Mouse (Mus musculus) forebrain, embryonic 11.5 days (tissue): ENCODE data around the gene Olfr693. TPM values are rescaled to one million over a fixed set of nuclear protein-coding genes. Genes with fewer than 3 reads are reported as not detected.

Experiments
- ATAC-seq: fragments of 200-750 bp; cut with Nextera tagmentation; replicated peaks from 2 replicates; pipeline ENCODE4 v1.8.0; 2017; ENCODE audit warnings: moderate TSS enrichment; ENCODE audit not compliant: low FRiP score
- DNase-seq: peaks from one replicate; pipeline ENCODE4 v3.0.0-alpha.2; 2017; ENCODE audit warnings: low spot score
- H3K27ac ChIP-seq: fragments of 300-500 bp; sonication (generic); 2 replicates; pipeline ENCODE4 v1.5.1; 2014; ENCODE audit warnings: low read depth, low read length
- H3K27me3 ChIP-seq: fragments of 300-500 bp; sonication (generic); 2 replicates; pipeline ENCODE4 v1.6.1; 2014; ENCODE audit warnings: mild to moderate bottlenecking, low read length, mixed read lengths; ENCODE audit not compliant: control insufficient read depth, insufficient read depth
- H3K36me3 ChIP-seq: fragments of 300-500 bp; sonication (generic); 2 replicates; pipeline ENCODE4 v1.6.1; 2014; ENCODE audit warnings: mild to moderate bottlenecking, low read length, moderate library complexity, mixed read lengths; ENCODE audit not compliant: control insufficient read depth, insufficient read depth
- H3K4me1 ChIP-seq: fragments of 300-500 bp; sonication (generic); replicated peaks from 2 replicates; pipeline ENCODE4 v1.6.1; 2014; ENCODE audit warnings: low read length, mixed read lengths; ENCODE audit not compliant: control insufficient read depth, insufficient read depth
- H3K4me2 ChIP-seq: fragments of 300-500 bp; sonication (generic); 2 replicates; pipeline ENCODE4 v1.6.1; 2014; ENCODE audit warnings: low read depth, mild to moderate bottlenecking, low read length, moderate library complexity, mixed read lengths; ENCODE audit not compliant: severe bottlenecking
- H3K4me3 ChIP-seq: fragments of 300-500 bp; sonication (generic); 2 replicates; pipeline ENCODE4 v1.5.1; 2014; ENCODE audit warnings: low read depth, low read length
- H3K9ac ChIP-seq: fragments of 300-500 bp; sonication (generic); 2 replicates; pipeline ENCODE4 v1.6.1; 2014; ENCODE audit warnings: low read length
- H3K9me3 ChIP-seq: fragments of 300-500 bp; sonication (generic); 2 replicates; pipeline ENCODE4 v1.6.1; 2016; ENCODE audit warnings: low read length, mixed read lengths; ENCODE audit not compliant: control insufficient read depth
- WGBS: fragments of 180-500 bp; shearing (Covaris S2); extraction: QIAGEN DNeasy Blood & Tissue Kit; methylation state at CpG from one replicate; pipeline ENCODE4 v1.1.7; 2014; 5-methylcytosine and 5-hydroxymethylcytosine counted together
- polyA plus RNA-seq: library from polyadenylated mRNA; unstranded; fragments of >200 nt; fragmentation: Nextera tagmentation; extraction: Ambion mirVana; gene quantifications from 2 replicates; pipeline ENCODE4 v1.2.1, GENCODE M21; 2014

Olfr693 gene
- polyA plus RNA-seq, 1 experiment from 2014 or later, result not detected

DNA sequence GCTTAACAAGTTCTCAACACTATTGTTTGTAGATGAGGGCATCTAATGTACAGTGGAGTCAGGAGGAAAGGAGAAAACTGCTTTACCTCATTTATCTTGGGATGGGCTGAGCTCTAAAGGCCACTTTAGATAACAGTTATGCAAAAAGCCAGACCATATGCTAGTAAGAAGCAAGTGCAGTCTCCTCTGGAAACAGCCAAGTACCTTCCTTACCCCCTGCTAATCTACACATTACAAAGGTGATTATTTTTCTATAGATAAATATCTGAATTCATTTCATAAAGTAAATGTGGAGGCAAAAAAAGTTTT lies 28.1 kb downstream of the Olfr693 start:
- Histone ChIP-seq H3K4me3 (no peak overlapping the region), H3K4me2 (no peak overlapping the region), H3K36me3 (no peaks in the 10 kb centered on the region), H3K27ac (no peak overlapping the region), H3K27me3 (no peaks in the 10 kb centered on the region), H3K4me1 (no peaks in the 10 kb centered on the region), H3K9ac (no peak overlapping the region), H3K9me3 (no peaks in the 10 kb centered on the region)
- no peak for DNase-seq
- ATAC-seq, result no peak

DNA sequence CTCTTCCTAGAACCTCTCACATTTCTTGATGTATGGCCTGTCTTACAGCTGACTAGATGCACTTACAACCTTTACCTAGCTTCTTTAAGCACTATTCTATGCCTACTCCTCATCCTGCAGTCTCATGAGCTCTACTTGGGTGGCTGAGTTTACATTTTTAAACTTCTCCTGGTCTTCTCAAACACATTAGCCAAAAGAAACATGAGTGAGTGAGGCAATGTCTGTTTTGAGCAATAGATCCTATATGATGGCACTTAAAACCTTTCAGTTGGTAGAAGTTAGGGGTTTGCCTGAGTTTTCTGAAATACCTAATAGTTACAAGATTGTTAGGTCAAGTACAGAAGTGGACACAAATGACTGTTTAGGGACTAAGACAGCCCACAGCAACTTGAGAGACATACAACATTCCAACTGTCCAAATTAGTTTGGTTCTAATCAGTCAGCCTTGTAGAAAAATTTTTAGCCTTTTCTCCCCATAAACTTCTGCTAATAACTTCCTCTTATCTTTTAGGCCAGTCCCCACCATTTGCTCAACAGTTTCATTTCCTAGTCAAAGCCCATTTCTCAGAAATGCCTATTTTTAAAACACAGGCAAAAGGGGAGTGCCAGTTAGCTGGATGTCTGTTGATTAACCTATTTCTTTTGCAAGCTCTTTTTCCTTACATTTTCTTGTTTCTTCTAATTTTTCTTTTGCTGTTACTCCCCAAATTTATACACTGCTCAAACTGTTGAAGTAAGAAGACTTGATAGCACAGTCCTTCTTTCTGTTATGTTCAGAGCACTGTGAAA lies 28.6 kb downstream of the Olfr693 start:
- H3K9me3 ChIP-seq, result no peaks in the 10 kb centered on the region
- H3K9ac ChIP-seq, result no peak overlapping the region
- H3K4me3 ChIP-seq, result no peak overlapping the region

DNA sequence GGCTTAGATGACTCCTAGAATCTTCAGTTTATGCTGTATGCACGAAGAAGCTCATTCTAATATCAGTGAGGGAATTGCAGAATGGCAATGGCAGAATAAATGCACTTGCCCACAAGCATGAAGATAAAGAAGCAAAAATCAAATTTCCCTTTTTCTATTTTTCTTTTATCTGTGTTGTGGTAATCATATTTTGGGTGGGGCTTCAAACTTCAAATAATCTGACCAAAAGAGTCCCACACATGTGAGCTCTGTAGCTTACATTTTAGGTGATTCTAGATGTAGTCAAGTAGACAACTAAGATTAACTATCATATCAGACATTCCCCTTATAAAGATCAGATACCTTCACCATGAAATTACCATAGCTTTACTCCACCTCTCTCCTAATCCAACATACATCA lies 30.6 kb downstream of the Olfr693 start:
- no peak for DNase-seq
- no peak overlapping the region for H3K4me3 ChIP-seq
- no peaks in the 10 kb centered on the region for H3K9me3 ChIP-seq
- H3K27ac ChIP-seq, result no peak overlapping the region
- no peak overlapping the region for H3K9ac ChIP-seq
- no peak for ATAC-seq
- WGBS, result 83% methylated on average over 1 of the region's 1 CpGs
- no peaks in the 10 kb centered on the region for H3K27me3 ChIP-seq
- no peaks in the 10 kb centered on the region for H3K4me1 ChIP-seq
- no peaks in the 10 kb centered on the region for H3K36me3 ChIP-seq
- no peak overlapping the region for H3K4me2 ChIP-seq

More for the DNA sequence above, 28.6 kb downstream of the Olfr693 start:
- ATAC-seq (no peak), DNase-seq (no peak)
- H3K36me3 ChIP-seq, result no peaks in the 10 kb centered on the region
- no peaks in the 10 kb centered on the region for H3K4me1 ChIP-seq
- H3K4me2 ChIP-seq, result no peak overlapping the region
- no peaks in the 10 kb centered on the region for H3K27me3 ChIP-seq
- no peak overlapping the region for H3K27ac ChIP-seq

DNA sequence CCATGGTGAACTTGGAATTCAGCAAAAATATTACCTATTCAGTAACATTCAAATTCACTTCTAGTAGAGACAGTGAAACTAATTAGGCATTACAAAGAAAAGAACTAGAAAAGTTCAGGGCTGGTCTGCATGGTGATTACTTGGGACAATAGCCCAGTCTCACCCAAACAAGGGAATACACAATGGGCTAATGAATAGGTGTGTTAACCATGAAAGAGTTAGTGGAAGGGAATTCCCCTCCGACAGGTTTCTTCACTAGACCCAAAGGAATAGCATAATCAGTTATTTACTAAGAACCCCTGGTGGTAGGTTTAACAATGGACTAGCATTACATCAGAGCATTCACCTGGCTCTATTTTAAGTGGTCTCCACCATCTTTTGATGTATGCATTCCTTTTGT lies 35.1 kb downstream of the Olfr693 start:
- H3K27me3 ChIP-seq, result no peaks in the 10 kb centered on the region
- no peaks in the 10 kb centered on the region for H3K4me1 ChIP-seq
- no peak overlapping the region for H3K27ac ChIP-seq
- no peak overlapping the region for H3K9ac ChIP-seq
- H3K4me3 ChIP-seq, result no peak overlapping the region
- ATAC-seq (no peak), DNase-seq (no peak)
- no peaks in the 10 kb centered on the region for H3K9me3 ChIP-seq
- H3K36me3 ChIP-seq, result no peaks in the 10 kb centered on the region
- 53% methylated on average over 1 of the region's 1 CpGs for WGBS
- no peak overlapping the region for H3K4me2 ChIP-seq

DNA sequence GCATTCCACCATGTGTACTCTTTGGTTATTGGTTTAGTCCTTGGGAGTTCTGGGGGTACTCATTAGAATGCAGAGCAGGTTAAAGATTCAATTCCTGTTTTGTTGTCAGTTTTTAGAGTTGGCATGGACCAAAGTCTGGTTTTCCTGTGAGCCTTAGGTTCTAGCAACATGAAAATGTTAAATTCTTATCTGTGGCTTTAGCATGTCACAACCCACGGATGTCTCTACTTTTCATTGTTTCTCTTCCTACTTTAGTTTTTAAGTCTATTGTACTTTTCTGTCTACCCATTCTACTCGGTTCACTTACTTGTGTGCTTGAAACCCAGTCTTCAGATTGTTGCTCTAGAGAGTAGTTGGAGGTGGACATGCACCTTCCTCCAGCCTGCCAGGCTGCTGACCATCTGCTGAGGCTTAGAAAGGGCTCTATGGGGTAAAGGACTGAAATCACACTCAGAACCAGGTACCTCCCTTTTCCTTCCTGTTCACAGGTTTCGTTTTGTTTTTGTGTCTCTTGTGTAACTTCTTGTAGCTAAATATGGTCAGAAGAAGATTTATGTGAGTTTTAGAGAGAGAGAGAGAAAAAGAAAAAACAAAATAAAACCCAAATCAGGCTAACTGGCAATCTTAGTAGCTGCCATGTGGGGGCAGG lies 36.0 kb downstream of the Olfr693 start:
- H3K36me3 ChIP-seq, result no peaks in the 10 kb centered on the region
- no peaks in the 10 kb centered on the region for H3K9me3 ChIP-seq
- H3K4me3 ChIP-seq, result no peak overlapping the region
- ATAC-seq (no peak), DNase-seq (no peak)
- H3K9ac ChIP-seq, result no peak overlapping the region
- no peaks in the 10 kb centered on the region for H3K27me3 ChIP-seq
- no peaks in the 10 kb centered on the region for H3K4me1 ChIP-seq
- H3K27ac ChIP-seq, result no peak overlapping the region
- 78% methylated on average over 3 of the region's 3 CpGs for WGBS
- H3K4me2 ChIP-seq, result no peak overlapping the region

DNA sequence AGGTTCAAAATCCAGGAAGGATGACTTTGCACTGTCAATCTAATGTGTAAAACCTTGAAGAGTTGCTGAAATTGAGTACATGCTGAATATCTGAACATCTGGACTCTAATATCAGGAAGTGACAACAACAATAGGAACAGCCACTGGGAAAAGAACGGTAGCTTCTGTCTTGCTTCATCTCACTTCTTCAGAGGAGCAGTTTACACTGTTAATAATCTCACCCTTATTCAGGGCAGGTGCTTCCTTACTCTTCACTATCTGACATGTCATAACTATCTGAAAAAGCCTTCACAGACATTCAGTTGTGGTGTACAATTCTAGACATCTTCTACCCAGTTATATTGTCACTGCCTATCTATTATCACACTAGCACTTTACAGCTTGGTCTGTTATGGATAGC lies 39.5 kb downstream of the Olfr693 start:
- Histone ChIP-seq H3K36me3 (no peaks in the 10 kb centered on the region), H3K4me2 (no peak overlapping the region), H3K4me3 (no peak overlapping the region), H3K4me1 (no peaks in the 10 kb centered on the region), H3K9me3 (no peaks in the 10 kb centered on the region), H3K9ac (no peak overlapping the region), H3K27ac (no peak overlapping the region), H3K27me3 (no peaks in the 10 kb centered on the region)
- 85% methylated on average over 1 of the region's 1 CpGs for WGBS
- no peak for ATAC-seq
- no peak for DNase-seq

DNA sequence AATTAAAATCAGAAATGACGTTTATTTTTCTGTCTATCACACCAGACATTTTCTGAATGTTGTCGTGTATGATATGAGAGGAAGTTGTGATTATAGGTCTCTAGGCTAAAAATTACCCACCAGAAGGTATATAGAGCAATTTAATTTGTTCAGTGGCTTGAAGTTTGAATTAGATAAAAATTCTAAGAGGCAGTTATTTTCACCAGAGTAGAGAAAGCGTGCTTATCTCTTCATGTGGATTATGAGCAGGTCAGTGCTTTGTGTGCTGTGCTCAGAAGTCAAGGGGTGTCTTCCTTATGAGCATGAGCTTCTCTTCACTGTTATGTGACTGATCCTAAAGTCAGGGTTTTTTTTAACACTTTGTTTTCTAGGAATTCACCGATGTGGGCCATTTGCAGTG lies 44.8 kb downstream of the Olfr693 start:
- Histone ChIP-seq H3K36me3 (no peaks in the 10 kb centered on the region), H3K4me2 (no peak overlapping the region), H3K4me3 (no peak overlapping the region), H3K27ac (no peak overlapping the region), H3K9ac (no peak overlapping the region), H3K4me1 (no peaks in the 10 kb centered on the region), H3K9me3 (no peaks in the 10 kb centered on the region), H3K27me3 (no peaks in the 10 kb centered on the region)
- ATAC-seq, result no peak
- DNase-seq, result no peak
- WGBS, result 86% methylated on average over 4 of the region's 4 CpGs
